Mouse (Mus musculus): ENCODE measurements at regions not wholly inside any gene's neighbourhood (a gene's known extent, or its start where the extent isn't known, plus 50 kb on each side); places are given as distances from the start of the nearest gene placed in this dataset.

GRCm38 (mm10) chr12:77535147-77535546, 297.2 kb downstream of the Fut8 start:
- no peak for TF ChIP-seq CTCF (IDR thresholded peaks at IDR 0.05; ENCODE audit: extremely low read depth, insufficient read depth, low read length)
- TF ChIP-seq POLR2A (IDR thresholded peaks at IDR 0.05; ENCODE audit: extremely low read depth, insufficient read depth, low read length) = no peak
- Histone ChIP-seq H3K27ac (ENCODE audit: insufficient read depth, low read length) (no peak overlapping the region), H3K4me1 (ENCODE audit: control insufficient read depth, insufficient read depth, low read length) (no peaks in the 10 kb centered on the region), H3K4me3 (ENCODE audit: insufficient read depth, low read length) (no peak overlapping the region)

GRCm38 (mm10) chr12:77537139-77537848, 299.4 kb downstream of the Fut8 start:
- no peaks in the 10 kb centered on the region for H3K4me1 ChIP-seq (ENCODE audit: control insufficient read depth, insufficient read depth, low read length)
- H3K4me3 ChIP-seq (ENCODE audit: insufficient read depth, low read length) = no peak overlapping the region
- no peak for TF ChIP-seq POLR2A (IDR thresholded peaks at IDR 0.05; ENCODE audit: extremely low read depth, insufficient read depth, low read length)
- no peak for TF ChIP-seq CTCF (IDR thresholded peaks at IDR 0.05; ENCODE audit: extremely low read depth, insufficient read depth, low read length)
- H3K27ac ChIP-seq (ENCODE audit: insufficient read depth, low read length) = no peak overlapping the region

GRCm38 (mm10) chr12:77539661-77540431, 301.9 kb downstream of the Fut8 start:
- Histone ChIP-seq H3K4me3 (ENCODE audit: insufficient read depth, low read length) (no peak overlapping the region), H3K4me1 (ENCODE audit: control insufficient read depth, insufficient read depth, low read length) (no peaks in the 10 kb centered on the region), H3K27ac (ENCODE audit: insufficient read depth, low read length) (no peak overlapping the region)
- no peak for TF ChIP-seq CTCF (IDR thresholded peaks at IDR 0.05; ENCODE audit: extremely low read depth, insufficient read depth, low read length)

- no peak overlapping the region for H3K27ac ChIP-seq (ENCODE audit: insufficient read depth, low read length)
- H3K4me3 ChIP-seq (ENCODE audit: insufficient read depth, low read length) = no peak overlapping the region
- TF ChIP-seq CTCF (IDR thresholded peaks at IDR 0.05; ENCODE audit: extremely low read depth, insufficient read depth, low read length) (no peak), POLR2A (IDR thresholded peaks at IDR 0.05; ENCODE audit: extremely low read depth, insufficient read depth, low read length) (no peak)
- H3K4me1 ChIP-seq (ENCODE audit: control insufficient read depth, insufficient read depth, low read length) = no peaks in the 10 kb centered on the region
Observed at GRCm38 (mm10) chr12:77541051-77541765, 303.3 kb downstream of the Fut8 start.

- Histone ChIP-seq H3K4me1 (ENCODE audit: control insufficient read depth, insufficient read depth, low read length) (no peaks in the 10 kb centered on the region), H3K27ac (ENCODE audit: insufficient read depth, low read length) (no peak overlapping the region), H3K4me3 (ENCODE audit: insufficient read depth, low read length) (no peak overlapping the region)
- TF ChIP-seq CTCF (IDR thresholded peaks at IDR 0.05; ENCODE audit: extremely low read depth, insufficient read depth, low read length) = no peak
- no peak for TF ChIP-seq POLR2A (IDR thresholded peaks at IDR 0.05; ENCODE audit: extremely low read depth, insufficient read depth, low read length)
Observed at GRCm38 (mm10) chr12:77541826-77542225, 303.9 kb downstream of the Fut8 start.

- no peak overlapping the region for H3K27ac ChIP-seq (ENCODE audit: insufficient read depth, low read length)
- H3K4me3 ChIP-seq (ENCODE audit: insufficient read depth, low read length) = no peak overlapping the region
- TF ChIP-seq CTCF (IDR thresholded peaks at IDR 0.05; ENCODE audit: extremely low read depth, insufficient read depth, low read length) = no peak
- TF ChIP-seq POLR2A (IDR thresholded peaks at IDR 0.05; ENCODE audit: extremely low read depth, insufficient read depth, low read length) = no peak
- H3K4me1 ChIP-seq (ENCODE audit: control insufficient read depth, insufficient read depth, low read length) = no peaks in the 10 kb centered on the region
Observed at GRCm38 (mm10) chr12:77543651-77544050, 305.7 kb downstream of the Fut8 start.

GRCm38 (mm10) chr12:77546165-77546564, 308.2 kb downstream of the Fut8 start:
- Histone ChIP-seq H3K4me1 (ENCODE audit: control insufficient read depth, insufficient read depth, low read length) (no peaks in the 10 kb centered on the region), H3K4me3 (ENCODE audit: insufficient read depth, low read length) (no peak overlapping the region), H3K27ac (ENCODE audit: insufficient read depth, low read length) (no peak overlapping the region)
- no peak for TF ChIP-seq POLR2A (IDR thresholded peaks at IDR 0.05; ENCODE audit: extremely low read depth, insufficient read depth, low read length)

- Histone ChIP-seq H3K4me1 (ENCODE audit: control insufficient read depth, insufficient read depth, low read length) (no peaks in the 10 kb centered on the region), H3K4me3 (ENCODE audit: insufficient read depth, low read length) (no peak overlapping the region), H3K27ac (ENCODE audit: insufficient read depth, low read length) (no peak overlapping the region)
- no peak for TF ChIP-seq POLR2A (IDR thresholded peaks at IDR 0.05; ENCODE audit: extremely low read depth, insufficient read depth, low read length)
- peak; percentile 70 for TF ChIP-seq CTCF (IDR thresholded peaks at IDR 0.05; ENCODE audit: extremely low read depth, insufficient read depth, low read length)
Observed at GRCm38 (mm10) chr12:77568286-77568685, 330.4 kb downstream of the Fut8 start.

GRCm38 (mm10) chr12:77570501-77570900, 332.6 kb downstream of the Fut8 start:
- H3K4me3 ChIP-seq (ENCODE audit: insufficient read depth, low read length) = no peak overlapping the region
- TF ChIP-seq POLR2A (IDR thresholded peaks at IDR 0.05; ENCODE audit: extremely low read depth, insufficient read depth, low read length) = no peak
- 0 out of 2 replicates have a peak, but pooled peaks have one; percentile 18 for TF ChIP-seq CTCF (IDR thresholded peaks at IDR 0.05; ENCODE audit: extremely low read depth, insufficient read depth, low read length)
- H3K4me1 ChIP-seq (ENCODE audit: control insufficient read depth, insufficient read depth, low read length) = no peaks in the 10 kb centered on the region; the same call in none of the 2 replicates
- H3K27ac ChIP-seq (ENCODE audit: insufficient read depth, low read length) = no peak overlapping the region
